Mouse (Mus musculus): ENCODE measurements around the gene Prune2. TPM values are rescaled to one million over a fixed set of nuclear protein-coding genes. Genes with fewer than 3 reads are reported as not detected.

Gene Prune2
- polyA plus RNA-seq, 1 experiment from 2014 or later, result 11.6 TPM

DNA sequence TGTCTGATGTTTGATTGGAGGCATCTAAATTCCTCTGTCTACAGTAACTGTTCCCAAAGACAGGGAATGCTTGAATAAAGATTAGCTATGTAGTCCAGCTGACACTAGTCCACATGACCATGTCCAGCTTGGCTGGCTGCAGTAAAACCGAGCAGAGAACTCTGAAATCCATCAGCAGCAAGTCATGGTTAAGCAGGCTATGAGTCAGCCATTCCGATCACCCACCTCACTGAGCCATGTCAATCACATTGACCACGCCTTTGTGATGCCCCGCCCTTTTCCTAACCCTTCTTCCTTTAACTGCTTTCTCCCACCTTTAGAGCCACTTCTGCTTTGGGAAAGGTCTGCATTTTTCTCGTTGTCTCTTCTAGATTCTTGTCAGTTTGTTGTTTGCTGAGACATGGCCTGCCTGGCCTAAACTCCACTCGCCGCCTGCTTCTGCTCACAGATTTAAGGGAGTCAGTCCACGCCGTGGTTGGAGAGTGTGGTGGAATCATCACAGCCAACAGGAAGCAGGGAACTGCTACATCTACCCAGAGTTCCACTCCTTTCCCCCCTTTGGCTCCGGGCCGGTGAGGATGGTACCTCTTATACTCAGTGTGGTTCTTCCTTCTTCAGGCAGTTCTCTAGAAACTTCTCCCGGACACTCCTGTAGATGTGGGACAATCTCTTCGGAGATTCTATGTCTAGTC is 307.9 kb downstream of the Prune2 start:
- Histone ChIP-seq H3K9ac (ENCODE audit: low read length) (no peak overlapping the region), H3K27ac (replicated peaks in 1 of 2; ENCODE audit: control insufficient read depth in 1 of 2, insufficient read depth in 1 of 2, low read depth in 2 of 2, low read length in 2 of 2) (no peak overlapping the region), H3K36me3 (ENCODE audit: control insufficient read depth, insufficient read depth, low read length) (no peaks in the 10 kb centered on the region), H3K4me2 (ENCODE audit: low read length) (no peak overlapping the region), H3K9me3 (ENCODE audit: control insufficient read depth, low read length) (no peaks in the 10 kb centered on the region), H3K4me3 (ENCODE audit: control insufficient read depth in 1 of 2, insufficient read depth in 1 of 2, low read depth in 1 of 2, low read length in 2 of 2) (no peak overlapping the region), H3K27me3 (ENCODE audit: control insufficient read depth, insufficient read depth, low read length) (no peaks in the 10 kb centered on the region), H3K4me1 (ENCODE audit: control insufficient read depth in 2 of 2, insufficient read depth in 2 of 2, low read length in 2 of 2) (peaks cover 0 to 4% of the 10 kb centered on the region in 2 experiments; a peak in 1 of 4 replicates)
- 82% methylated on average over 13 of the region's 13 CpGs for WGBS
- ATAC-seq (ENCODE audit: insufficient number of reproducible peaks, insufficient read depth, low FRiP score, low read depth), result no peak

- 81% methylated on average over 9 of the region's 9 CpGs for WGBS
- Histone ChIP-seq H3K36me3 (ENCODE audit: control insufficient read depth, insufficient read depth, low read length) (no peaks in the 10 kb centered on the region), H3K9ac (ENCODE audit: low read length) (no peak overlapping the region), H3K27me3 (ENCODE audit: control insufficient read depth, insufficient read depth, low read length) (no peaks in the 10 kb centered on the region), H3K27ac (replicated peaks in 1 of 2; ENCODE audit: control insufficient read depth in 1 of 2, insufficient read depth in 1 of 2, low read depth in 2 of 2, low read length in 2 of 2) (no peak overlapping the region), H3K9me3 (ENCODE audit: control insufficient read depth, low read length) (no peaks in the 10 kb centered on the region), H3K4me1 (ENCODE audit: control insufficient read depth in 2 of 2, insufficient read depth in 2 of 2, low read length in 2 of 2) (peaks cover 4 to 6% of the 10 kb centered on the region in 2 experiments; a peak in 3 of 4 replicates), H3K4me3 (ENCODE audit: control insufficient read depth in 1 of 2, insufficient read depth in 1 of 2, low read depth in 1 of 2, low read length in 2 of 2) (no peak overlapping the region), H3K4me2 (ENCODE audit: low read length) (no peak overlapping the region)
- no peak for ATAC-seq (ENCODE audit: insufficient number of reproducible peaks, insufficient read depth, low FRiP score, low read depth)
Measured at GRCm38 (mm10) chr19:17264481-17265196, 308.7 kb downstream of the Prune2 start.

- Histone ChIP-seq H3K27me3 (ENCODE audit: control insufficient read depth, insufficient read depth, low read length) (no peaks in the 10 kb centered on the region), H3K9me3 (ENCODE audit: control insufficient read depth, low read length) (no peaks in the 10 kb centered on the region), H3K36me3 (ENCODE audit: control insufficient read depth, insufficient read depth, low read length) (no peaks in the 10 kb centered on the region), H3K4me1 (ENCODE audit: control insufficient read depth in 2 of 2, insufficient read depth in 2 of 2, low read length in 2 of 2) (peaks cover 9 to 21% of the 10 kb centered on the region in 2 experiments), H3K9ac (ENCODE audit: low read length) (no peak overlapping the region), H3K27ac (replicated peaks in 1 of 2; ENCODE audit: control insufficient read depth in 1 of 2, insufficient read depth in 1 of 2, low read depth in 2 of 2, low read length in 2 of 2) (no peak overlapping the region), H3K4me2 (ENCODE audit: low read length) (no peak overlapping the region), H3K4me3 (ENCODE audit: control insufficient read depth in 1 of 2, insufficient read depth in 1 of 2, low read depth in 1 of 2, low read length in 2 of 2) (no peak overlapping the region)
- no peak for ATAC-seq (ENCODE audit: insufficient number of reproducible peaks, insufficient read depth, low FRiP score, low read depth)
- 72% methylated on average over 4 of the region's 4 CpGs for WGBS
Measured at GRCm38 (mm10) chr19:17268669-17269068, 312.8 kb downstream of the Prune2 start.

DNA sequence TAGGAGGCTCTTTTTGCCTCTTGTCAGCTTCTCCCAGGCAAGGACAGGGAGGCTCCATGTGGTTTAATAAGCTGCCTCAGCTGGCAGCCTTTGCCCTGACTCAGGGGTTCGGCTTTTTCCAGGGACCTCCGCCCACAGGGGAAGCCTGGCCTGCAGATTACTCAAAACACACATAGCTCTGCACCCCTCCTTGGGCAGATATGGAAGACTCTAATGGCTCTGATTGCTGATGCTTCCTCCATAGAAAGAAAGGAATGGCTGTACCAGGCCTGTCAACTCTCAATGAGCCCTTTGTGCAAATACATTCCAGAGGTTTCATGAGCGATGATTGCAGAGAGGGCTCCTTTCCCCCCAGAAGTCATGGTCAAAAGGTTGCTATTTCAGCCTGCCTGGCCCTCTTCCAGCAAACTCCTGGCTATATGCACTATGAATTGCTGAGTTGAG is 315.3 kb downstream of the Prune2 start:
- Histone ChIP-seq H3K9me3 (ENCODE audit: control insufficient read depth, low read length) (no peaks in the 10 kb centered on the region), H3K27me3 (ENCODE audit: control insufficient read depth, insufficient read depth, low read length) (no peaks in the 10 kb centered on the region), H3K4me2 (ENCODE audit: low read length) (peak overlapping the region; percentile 3; the same call in 1 of the 2 replicates), H3K9ac (ENCODE audit: low read length) (no peak overlapping the region), H3K4me1 (ENCODE audit: control insufficient read depth in 2 of 2, insufficient read depth in 2 of 2, low read length in 2 of 2) (peaks cover 5 to 21% of the 10 kb centered on the region in 2 experiments), H3K4me3 (ENCODE audit: control insufficient read depth in 1 of 2, insufficient read depth in 1 of 2, low read depth in 1 of 2, low read length in 2 of 2) (no peak overlapping the region), H3K36me3 (ENCODE audit: control insufficient read depth, insufficient read depth, low read length) (no peaks in the 10 kb centered on the region), H3K27ac (replicated peaks in 1 of 2; ENCODE audit: control insufficient read depth in 1 of 2, insufficient read depth in 1 of 2, low read depth in 2 of 2, low read length in 2 of 2) (peak overlapping the region; percentile 82 to 95)
- ATAC-seq (ENCODE audit: insufficient number of reproducible peaks, insufficient read depth, low FRiP score, low read depth), result peak; percentile 68; the same call in 1 of the 2 replicates
- WGBS, result 5% methylated on average over 3 of the region's 3 CpGs

DNA sequence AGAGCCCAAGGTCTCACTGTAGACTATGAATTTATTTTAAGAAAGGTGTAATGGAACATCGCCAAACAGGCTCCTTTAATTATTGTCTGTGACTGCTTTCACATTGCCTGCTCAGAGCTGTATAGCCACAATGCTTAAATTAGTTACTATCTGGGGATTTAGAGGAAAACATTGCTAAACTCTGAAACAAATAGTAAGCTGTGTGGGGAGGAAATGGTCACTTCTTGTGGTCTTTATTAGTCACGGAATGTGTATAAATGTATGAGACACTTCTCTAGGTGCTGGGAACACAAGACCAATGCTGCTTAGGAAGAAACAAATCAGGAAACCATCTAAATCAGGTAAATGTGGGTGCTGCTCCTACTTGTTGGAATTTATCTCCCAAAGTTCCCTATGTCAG is 317.1 kb downstream of the Prune2 start:
- H3K27ac ChIP-seq (replicated peaks in 1 of 2; ENCODE audit: control insufficient read depth in 1 of 2, insufficient read depth in 1 of 2, low read depth in 2 of 2, low read length in 2 of 2), result no peak overlapping the region
- H3K27me3 ChIP-seq (ENCODE audit: control insufficient read depth, insufficient read depth, low read length), result no peaks in the 10 kb centered on the region
- H3K9ac ChIP-seq (ENCODE audit: low read length), result no peak overlapping the region
- 82% methylated on average over 2 of the region's 2 CpGs for WGBS
- H3K4me2 ChIP-seq (ENCODE audit: low read length), result no peak overlapping the region
- no peaks in the 10 kb centered on the region for H3K9me3 ChIP-seq (ENCODE audit: control insufficient read depth, low read length)
- no peaks in the 10 kb centered on the region for H3K36me3 ChIP-seq (ENCODE audit: control insufficient read depth, insufficient read depth, low read length)
- peaks cover 5 to 21% of the 10 kb centered on the region in 2 experiments for H3K4me1 ChIP-seq (ENCODE audit: control insufficient read depth in 2 of 2, insufficient read depth in 2 of 2, low read length in 2 of 2)
- ATAC-seq (ENCODE audit: insufficient number of reproducible peaks, insufficient read depth, low FRiP score, low read depth), result no peak
- no peak overlapping the region for H3K4me3 ChIP-seq (ENCODE audit: control insufficient read depth in 1 of 2, insufficient read depth in 1 of 2, low read depth in 1 of 2, low read length in 2 of 2)

Other genes starting within 250 kb of the Prune2 start
- gene Vps13a, start 175.2 kb upstream of the Prune2 start, polyA plus RNA-seq (2014; fragmentation: Nextera tagmentation; extraction: Ambion mirVana), result 10.7 and 11.3 TPM in 2 replicates
- not detected in 2 replicates for gene Foxb2, start 82.3 kb upstream of the Prune2 start, polyA plus RNA-seq (2014; fragmentation: Nextera tagmentation; extraction: Ambion mirVana)

Data from heart, embryonic 14.5 days (tissue).